8 mouse cellular contexts compared by ENCODE assay signal in the genomic region with DNA sequence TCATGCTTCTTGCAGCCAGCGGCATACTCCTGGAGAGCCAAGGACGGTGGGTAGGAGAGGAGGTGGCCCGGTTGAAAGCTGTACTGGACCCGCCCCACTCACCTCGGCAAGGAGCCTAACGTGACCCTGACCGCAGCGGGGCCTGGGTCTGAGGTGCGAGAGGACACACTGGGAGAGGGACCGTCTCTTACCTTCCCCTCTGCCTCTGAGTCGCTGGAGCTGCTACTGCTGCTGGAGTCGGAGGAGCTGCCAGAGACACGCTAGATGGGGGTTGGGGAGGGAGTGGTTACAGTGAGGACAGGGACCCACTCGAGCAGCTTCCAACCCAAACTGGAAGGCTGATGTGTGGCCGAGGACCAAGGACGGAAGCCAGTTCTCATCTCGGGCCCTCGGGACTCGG. TPM values are rescaled to one million over a fixed set of nuclear protein-coding genes. Genes with fewer than 3 reads are reported as not detected.
A peak's percentile ranks its signal among the peaks of the same experiment; 100 is the strongest.
DNase-seq lines count a peak whose midpoint lies in the region; ATAC-seq lines count a peak whose summit lies in the region.

No protein-coding gene starts in this region.

- H3K4me3 ChIP-seq in kidney, embryonic 14.5 days (ENCODE audit: low read length) = peak overlapping the region; percentile 28
- H3K4me3 ChIP-seq in brown adipose tissue, adult 24 weeks (ENCODE audit: insufficient read depth, low read depth, low read length) = peak overlapping the region; percentile 47
- H3K4me3 ChIP-seq in liver, embryonic 13.5 days (replicated peaks) = peak overlapping the region; percentile 40
- peak overlapping the region; percentile 23 for H3K4me3 ChIP-seq in stomach, embryonic 14.5 days (ENCODE audit: low read depth, low read length)

- ATAC-seq in kidney, embryonic 14.5 days (ENCODE audit: low FRiP score, low TSS enrichment) = peak; percentile 18; the same call in 1 of the 2 replicates
- ATAC-seq in liver, embryonic 13.5 days (ENCODE audit: low read depth) = peak; percentile 35; the same call in 1 of the 2 replicates
- ATAC-seq in stomach, embryonic 14.5 days (ENCODE audit: insufficient number of reproducible peaks, insufficient read depth, low FRiP score, low read depth) = peak; percentile 15; the same call in 1 of the 2 replicates

- peaks cover 16% of the 10 kb centered on the region for H3K4me1 ChIP-seq in kidney, embryonic 14.5 days (ENCODE audit: control insufficient read depth, insufficient read depth, low read length)
- no peaks in the 10 kb centered on the region for H3K4me1 ChIP-seq in brown adipose tissue, adult 24 weeks (ENCODE audit: control insufficient read depth, insufficient read depth, insufficient read length, low read length)
- peaks cover 34% of the 10 kb centered on the region for H3K4me1 ChIP-seq in liver, embryonic 13.5 days (replicated peaks)
- peaks cover 24% of the 10 kb centered on the region for H3K4me1 ChIP-seq in stomach, embryonic 14.5 days (ENCODE audit: control insufficient read depth, insufficient read depth, low read length)

- no peak for DNase-seq in kidney, adult 18-20 months
- peak; percentile 27 to 41 for DNase-seq in heart, postnatal 14 days
- peak; percentile 14 for DNase-seq in liver, embryonic 13.5 days
- no peak for DNase-seq in cerebellum, postnatal 4 days (ENCODE audit: low spot score in 2 of 2)
- no peak for DNase-seq in layer of hippocampus, adult 11-12 months (ENCODE audit: low spot score)

- peaks cover 5% of the 10 kb centered on the region; the same call in 1 of the 2 replicates for H3K27me3 ChIP-seq in kidney, embryonic 14.5 days (ENCODE audit: control insufficient read depth, insufficient read depth, low read length)
- no peaks in the 10 kb centered on the region for H3K27me3 ChIP-seq in liver, embryonic 13.5 days
- no peaks in the 10 kb centered on the region for H3K27me3 ChIP-seq in stomach, embryonic 14.5 days (ENCODE audit: control insufficient read depth, insufficient read depth, low read length)

- intact Hi-C loops in heart, postnatal 14 days (cut with DNase I) = loop anchor here (2.0 to 5.0 kb wide), 2 partner anchors 49 to 120 kb away; a partner anchor contains a TSS

- peak overlapping the region; percentile 59 for H3K4me2 ChIP-seq in kidney, embryonic 14.5 days (replicated peaks; ENCODE audit: low read depth, low read length)
- H3K4me2 ChIP-seq in liver, embryonic 13.5 days = peak overlapping the region; percentile 65
- peak overlapping the region; percentile 45 for H3K4me2 ChIP-seq in stomach, embryonic 14.5 days (replicated peaks; ENCODE audit: low read depth, low read length)

- H3K9ac ChIP-seq in kidney, embryonic 14.5 days (ENCODE audit: low read depth, low read length) = peak overlapping the region; percentile 48; the same call in 1 of the 2 replicates
- H3K9ac ChIP-seq in liver, embryonic 13.5 days = peak overlapping the region; percentile 62
- peak overlapping the region; percentile 30 for H3K9ac ChIP-seq in stomach, embryonic 14.5 days (replicated peaks; ENCODE audit: low read depth, low read length)

- 12% methylated on average over 19 of the region's 19 CpGs for WGBS in kidney, embryonic 14.5 days
- WGBS in liver, embryonic 13.5 days (ENCODE audit: insufficient replicate concordance) = 22% methylated on average over 19 of the region's 19 CpGs
- 21% methylated on average over 19 of the region's 19 CpGs for WGBS in stomach, embryonic 14.5 days

- no peaks in the 10 kb centered on the region for H3K9me3 ChIP-seq in kidney, embryonic 14.5 days (ENCODE audit: control insufficient read depth, low read length)
- no peaks in the 10 kb centered on the region for H3K9me3 ChIP-seq in liver, embryonic 13.5 days (replicated peaks)
- H3K9me3 ChIP-seq in stomach, embryonic 14.5 days (ENCODE audit: control insufficient read depth, low read depth, low read length) = no peaks in the 10 kb centered on the region

- H3K27ac ChIP-seq in kidney, embryonic 14.5 days (ENCODE audit: low read depth, low read length) = no peak overlapping the region
- peak overlapping the region; percentile 51 for H3K27ac ChIP-seq in brown adipose tissue, adult 24 weeks (replicated peaks; ENCODE audit: low read depth, low read length)
- H3K27ac ChIP-seq in liver, embryonic 13.5 days = no peak overlapping the region
- H3K27ac ChIP-seq in stomach, embryonic 14.5 days (ENCODE audit: low read length) = peak overlapping the region; percentile 46

- peaks cover 19% of the 10 kb centered on the region; the same call in 1 of the 2 replicates for H3K36me3 ChIP-seq in kidney, embryonic 14.5 days (ENCODE audit: control insufficient read depth, insufficient read depth, low read length)
- H3K36me3 ChIP-seq in liver, embryonic 13.5 days = peaks cover 10% of the 10 kb centered on the region
- H3K36me3 ChIP-seq in stomach, embryonic 14.5 days (ENCODE audit: control insufficient read depth, insufficient read depth, low read length) = peaks cover 10% of the 10 kb centered on the region

RNA-seq across cellular contexts. Expression of a gene that starts 0.6 kb away (rescaled TPM):
- 5.2 and 8.3 TPM in 2 replicates for polyA plus RNA-seq in kidney, embryonic 14.5 days (2014; fragmentation: Nextera tagmentation; extraction: Ambion mirVana)
- 2.5 TPM in 1 of 2 replicates, not detected in the other for polyA plus RNA-seq in brown adipose tissue, adult 24 weeks (2012; ENCODE audit: insufficient read depth, insufficient read length, missing spikeins)
- total RNA-seq in heart, postnatal 14 days (2021) = 1 to 10 TPM; 2.0 to 2.2 TPM
- polyA plus RNA-seq in liver, embryonic 13.5 days (2015; fragmentation: Nextera tagmentation; extraction: Ambion mirVana) = 3.1 and 4.4 TPM in 2 replicates
- polyA plus RNA-seq in stomach, embryonic 14.5 days (2014; fragmentation: Nextera tagmentation; extraction: Ambion mirVana) = 35.0 and 36.6 TPM in 2 replicates

RNA-seq across cellular contexts. Expression of a gene that starts 9.6 kb away (rescaled TPM):
- 120 and 132 TPM in 2 replicates for polyA plus RNA-seq in kidney, embryonic 14.5 days (2014; fragmentation: Nextera tagmentation; extraction: Ambion mirVana)
- 72.2 and 79.7 TPM in 2 replicates for polyA plus RNA-seq in brown adipose tissue, adult 24 weeks (2012; ENCODE audit: insufficient read depth, insufficient read length, missing spikeins)
- 10 to 100 TPM; 62.0 to 68.3 TPM for total RNA-seq in heart, postnatal 14 days (2021)
- polyA plus RNA-seq in liver, embryonic 13.5 days (2015; fragmentation: Nextera tagmentation; extraction: Ambion mirVana) = 49.5 and 51.2 TPM in 2 replicates
- polyA plus RNA-seq in stomach, embryonic 14.5 days (2014; fragmentation: Nextera tagmentation; extraction: Ambion mirVana) = 93.4 and 100.0 TPM in 2 replicates

RNA-seq across cellular contexts. Expression of a gene that starts 15.4 kb away (rescaled TPM):
- 0.62 and 1.0 TPM in 2 replicates for polyA plus RNA-seq in kidney, embryonic 14.5 days (2014; fragmentation: Nextera tagmentation; extraction: Ambion mirVana)
- polyA plus RNA-seq in brown adipose tissue, adult 24 weeks (2012; ENCODE audit: insufficient read depth, insufficient read length, missing spikeins) = 1.3 and 1.6 TPM in 2 replicates
- 1 to 10 TPM; 3.8 to 4.4 TPM for total RNA-seq in heart, postnatal 14 days (2021)
- 1.5 and 1.6 TPM in 2 replicates for polyA plus RNA-seq in liver, embryonic 13.5 days (2015; fragmentation: Nextera tagmentation; extraction: Ambion mirVana)
- 0.73 and 0.98 TPM in 2 replicates for polyA plus RNA-seq in stomach, embryonic 14.5 days (2014; fragmentation: Nextera tagmentation; extraction: Ambion mirVana)

RNA-seq across cellular contexts. Expression of a gene that starts 33.9 kb away (rescaled TPM):
- polyA plus RNA-seq in kidney, embryonic 14.5 days (2014; fragmentation: Nextera tagmentation; extraction: Ambion mirVana) = 0.61 and 0.97 TPM in 2 replicates
- 0.58 TPM in 1 of 2 replicates, not detected in the other for polyA plus RNA-seq in brown adipose tissue, adult 24 weeks (2012; ENCODE audit: insufficient read depth, insufficient read length, missing spikeins)
- under 1 TPM; 0.32 to 0.60 TPM for total RNA-seq in heart, postnatal 14 days (2021)
- 0.09 and 0.22 TPM in 2 replicates for polyA plus RNA-seq in liver, embryonic 13.5 days (2015; fragmentation: Nextera tagmentation; extraction: Ambion mirVana)
- 0.64 and 1.6 TPM in 2 replicates for polyA plus RNA-seq in stomach, embryonic 14.5 days (2014; fragmentation: Nextera tagmentation; extraction: Ambion mirVana)

RNA-seq across cellular contexts. Expression of a gene that starts 34.0 kb away (rescaled TPM):
- 198 and 239 TPM in 2 replicates for polyA plus RNA-seq in kidney, embryonic 14.5 days (2014; fragmentation: Nextera tagmentation; extraction: Ambion mirVana)
- polyA plus RNA-seq in brown adipose tissue, adult 24 weeks (2012; ENCODE audit: insufficient read depth, insufficient read length, missing spikeins) = 3.9 and 5.6 TPM in 2 replicates
- 10 to 100 TPM; 39.2 to 42.9 TPM for total RNA-seq in heart, postnatal 14 days (2021)
- polyA plus RNA-seq in liver, embryonic 13.5 days (2015; fragmentation: Nextera tagmentation; extraction: Ambion mirVana) = 24.9 and 25.2 TPM in 2 replicates
- polyA plus RNA-seq in stomach, embryonic 14.5 days (2014; fragmentation: Nextera tagmentation; extraction: Ambion mirVana) = 386 and 405 TPM in 2 replicates

Comparison
In these comparisons a context has a peak if more than half of its experiments do, and no peak if none do; other contexts are left out.
1. H3K27ac ChIP-seq: peak in brown adipose tissue, adult 24 weeks (single experiment) and stomach, embryonic 14.5 days (single experiment); none in kidney, embryonic 14.5 days (single experiment) and liver, embryonic 13.5 days (single experiment).
2. DNase-seq: peak in heart, postnatal 14 days (2 of 2) and liver, embryonic 13.5 days (single experiment); none in kidney, adult 18-20 months (single experiment), cerebellum, postnatal 4 days (0 of 2) and layer of hippocampus, adult 11-12 months (single experiment).
3. Peak in every context shown above with its lines, with median percentiles within 50 percentile points of each other: ATAC-seq, H3K4me2 ChIP-seq, H3K4me3 ChIP-seq and H3K9ac ChIP-seq.